Mouse (Mus musculus) bone marrow macrophage, adult 2 months (primary cell): ENCODE measurements around the gene Mrpl18.

Source experiments
- CTCF ChIP-seq: IDR thresholded peaks from 2 replicates; pipeline ENCODE4 v1.5.1; 2012; ENCODE audit warnings: low read depth, mild to moderate bottlenecking, low read length, moderate library complexity
- POLR2A ChIP-seq: IDR thresholded peaks from 2 replicates; pipeline ENCODE4 v1.6.1; 2012; ENCODE audit warnings: mild to moderate bottlenecking, low read depth, low read length, borderline replicate concordance

GRCm38 (mm10) chr17:12902291-12902690, 13.9 kb downstream of the Mrpl18 start:
- TF ChIP-seq CTCF (no peak), POLR2A (no peak)
